Mouse (Mus musculus) spleen, postnatal 4 days (tissue): ENCODE results near the gene Zfp524.

Experiments
- DNase-seq, 2 experiments: peaks; one replicate each; pipeline ENCODE4 v3.0.0; 2022; ENCODE audit warnings: low spot score in 2 of 2

Gene Zfp524

DNA sequence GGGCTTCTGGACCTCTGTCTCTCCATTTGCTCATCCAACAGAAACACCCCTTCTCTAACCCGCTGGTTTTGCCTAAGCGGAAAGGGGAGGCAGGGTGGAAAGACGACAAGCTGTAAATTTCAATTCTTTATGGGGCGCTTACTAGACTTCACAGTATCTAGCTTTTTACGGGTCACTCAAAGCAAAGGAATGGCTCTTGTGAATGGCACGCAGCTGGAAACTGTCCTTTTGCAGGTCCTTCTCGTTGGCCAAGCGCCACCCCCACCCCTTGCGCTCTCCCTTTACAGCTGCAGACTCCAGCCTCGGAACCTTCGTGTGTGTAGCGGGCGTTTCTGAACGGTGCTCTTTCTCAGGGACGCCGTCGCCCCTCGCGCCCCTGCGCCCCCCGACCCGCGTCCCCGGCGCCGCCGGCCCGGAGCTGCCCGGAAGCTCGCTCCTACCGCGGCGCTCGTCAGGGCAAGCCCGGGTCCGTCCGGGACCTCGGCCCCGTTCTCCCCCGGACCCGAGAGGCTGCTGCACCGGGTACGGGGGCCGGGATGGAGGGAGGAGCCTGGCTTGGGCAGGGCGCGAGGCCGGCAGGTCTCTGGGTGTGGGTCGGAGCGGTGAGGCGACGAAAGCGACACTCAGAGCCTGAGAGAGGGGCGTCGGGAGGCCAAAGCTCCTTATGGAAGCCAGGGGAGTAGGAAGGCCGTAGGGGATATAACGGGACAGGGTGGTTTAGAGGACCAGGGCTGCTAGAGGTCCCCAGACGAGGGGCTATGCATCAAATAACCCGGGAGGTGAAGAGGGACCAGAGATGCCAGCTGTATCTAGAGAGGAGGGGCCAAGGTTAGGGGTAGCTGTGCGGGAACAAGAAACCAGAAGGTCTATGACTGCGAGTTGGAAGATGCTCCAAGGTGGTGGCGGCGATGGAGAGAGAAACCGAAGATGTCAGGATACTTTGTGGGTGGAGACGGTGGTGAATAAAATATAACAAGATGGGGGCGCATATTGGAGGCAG lies 37.3 kb downstream of the Zfp524 start, which contains the start of gene Zfp580:
Gene Zfp580 (plus strand): TSS at position 346 of the 1,000 bp plus-strand sequence.
- DNase-seq, result peak; percentile 55 to 81

DNA sequence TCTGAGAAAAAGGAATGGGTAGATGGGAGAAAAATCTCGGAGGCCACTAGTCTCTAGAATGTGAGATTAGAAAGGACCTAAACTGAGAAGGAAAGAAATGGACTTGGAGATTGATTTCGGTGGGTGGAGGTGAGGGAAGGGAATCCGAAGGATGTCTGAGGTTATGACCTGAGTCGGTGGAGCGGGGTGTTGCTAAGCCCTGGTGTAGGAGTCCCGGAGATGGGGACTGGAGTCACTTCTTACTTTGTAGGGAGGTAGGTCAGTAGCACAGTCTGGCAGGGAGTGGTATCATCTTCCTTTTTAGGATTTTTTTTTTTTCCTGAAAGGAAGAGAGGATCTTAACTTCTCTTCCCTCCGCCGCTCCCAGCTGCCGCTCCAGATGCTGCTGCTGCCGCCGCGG lies 38.2 kb downstream of the Zfp524 start:
- no peak for DNase-seq

DNA sequence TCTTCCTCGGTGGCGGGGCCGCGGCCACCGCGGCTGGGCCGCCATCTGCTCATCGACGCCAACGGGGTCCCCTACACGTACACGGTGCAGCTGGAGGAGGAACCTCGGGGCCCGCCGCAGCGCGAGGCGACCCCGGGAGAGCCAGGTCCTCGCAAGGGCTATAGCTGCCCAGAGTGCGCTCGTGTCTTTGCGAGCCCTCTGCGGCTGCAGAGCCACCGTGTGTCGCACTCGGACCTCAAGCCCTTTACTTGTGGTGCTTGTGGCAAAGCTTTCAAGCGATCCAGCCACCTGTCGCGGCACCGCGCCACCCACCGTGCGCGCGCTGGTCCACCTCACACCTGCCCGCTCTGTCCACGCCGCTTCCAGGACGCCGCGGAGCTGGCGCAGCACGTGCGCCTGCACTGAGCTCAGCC lies 38.7 kb downstream of the Zfp524 start:
- DNase-seq, result no peak

DNA sequence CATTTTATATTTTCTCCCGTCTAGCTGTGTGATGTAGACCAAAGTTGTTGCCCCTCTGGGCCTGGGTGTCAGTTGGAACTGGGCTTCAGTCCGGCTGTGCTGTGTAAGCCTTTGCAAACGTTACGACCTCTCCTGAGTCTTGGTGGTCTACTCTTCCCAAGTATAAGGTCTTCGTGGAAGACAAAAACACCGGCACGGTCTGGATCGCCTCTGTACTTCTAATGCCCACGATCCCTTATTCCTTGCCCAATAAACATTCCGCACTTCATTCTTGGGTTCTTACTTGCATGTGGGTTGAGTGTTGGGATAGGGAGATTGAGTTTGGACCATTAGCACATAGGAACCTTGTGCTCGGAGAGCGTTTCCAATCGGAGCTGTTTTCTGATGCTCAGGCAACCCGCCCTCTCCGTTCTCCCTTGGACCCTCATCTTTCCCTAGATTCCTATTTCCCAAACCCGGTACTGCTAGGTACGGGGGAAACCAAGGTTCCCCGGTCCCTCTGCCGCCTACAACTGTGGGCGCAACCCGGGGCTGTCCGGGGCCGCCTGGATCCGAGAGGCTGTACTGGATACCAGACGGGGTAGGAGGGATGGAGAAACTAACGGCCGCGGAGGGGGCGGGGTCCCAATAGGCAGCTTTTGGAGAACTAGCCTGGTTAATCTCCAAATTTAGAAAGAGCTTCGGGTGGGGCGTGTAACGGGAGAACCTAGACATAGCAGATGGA lies 39.4 kb downstream of the Zfp524 start:
- DNase-seq, result no peak

- no peak for DNase-seq
Observed at GRCm38 (mm10) chr7:5056651-5057263, 42.5 kb downstream of the Zfp524 start.

DNA sequence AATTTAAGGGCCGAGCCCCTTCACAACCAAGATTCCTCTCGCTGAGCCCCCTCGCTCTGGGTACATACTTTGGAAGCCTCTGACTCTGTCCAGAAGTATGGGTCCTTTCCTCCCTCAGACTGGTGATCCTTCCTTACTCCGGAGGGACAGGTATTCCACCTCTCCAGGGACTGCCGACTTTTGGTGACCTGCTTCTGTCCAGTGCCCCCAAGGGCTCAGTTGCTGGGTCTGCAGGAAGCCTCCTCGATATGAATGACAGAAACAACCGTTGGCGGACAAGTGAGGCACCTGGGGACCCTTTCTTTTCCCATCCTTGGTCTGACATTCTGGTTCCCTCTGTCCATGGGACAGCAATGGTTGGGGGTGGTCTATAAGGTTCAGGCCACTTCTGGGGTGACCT lies 43.2 kb downstream of the Zfp524 start:
- no peak for DNase-seq

DNA sequence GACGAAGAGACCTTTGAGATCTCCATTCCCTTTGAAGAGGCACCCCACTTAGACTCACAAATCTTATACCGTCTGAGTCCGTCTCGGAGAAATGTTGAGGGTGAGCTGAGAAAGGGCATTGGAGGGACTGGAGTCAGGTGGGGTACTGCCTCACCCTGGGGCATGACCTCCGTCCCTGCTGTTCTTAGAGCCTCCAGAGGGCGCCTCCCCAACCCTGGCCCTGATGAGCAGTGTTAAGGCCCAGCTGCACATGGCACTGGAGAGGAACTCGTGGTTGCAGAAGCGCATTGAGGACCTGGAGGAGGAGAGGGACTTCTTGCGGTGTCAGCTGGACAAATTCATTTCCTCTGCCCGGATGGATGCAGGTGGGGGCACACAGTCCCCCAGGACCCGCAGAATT lies 43.6 kb downstream of the Zfp524 start:
- peak in 1 of 2 experiments; percentile 74 for DNase-seq

GRCm38 (mm10) chr7:5058631-5059030 lies 44.4 kb downstream of the Zfp524 start:
- no peak for DNase-seq

GRCm38 (mm10) chr7:5059421-5059820 lies 45.2 kb downstream of the Zfp524 start:
- DNase-seq, result no peak

DNA sequence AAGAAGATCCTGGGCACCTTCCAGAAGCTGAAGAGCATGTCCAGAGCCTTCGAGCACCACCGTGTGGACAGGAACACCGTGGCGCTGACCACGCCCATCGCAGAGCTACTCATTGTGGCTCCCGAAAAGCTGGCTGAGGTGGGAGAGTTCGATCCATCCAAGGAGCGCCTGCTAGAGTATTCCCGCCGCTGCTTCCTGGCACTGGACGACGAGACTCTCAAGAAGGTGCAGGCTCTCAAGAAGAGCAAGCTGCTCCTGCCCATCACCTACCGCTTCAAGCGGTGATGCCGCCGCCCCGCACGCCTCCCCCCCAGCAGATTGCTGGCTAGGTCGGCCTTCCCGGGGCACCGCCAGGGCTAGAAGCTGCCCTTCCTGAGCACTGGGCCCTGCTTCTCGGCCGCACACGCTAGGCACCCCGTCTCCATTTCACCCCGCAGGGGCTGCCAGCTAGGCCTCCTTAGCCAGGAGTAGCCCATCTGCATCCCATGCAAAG lies 46.1 kb downstream of the Zfp524 start:
- peak; percentile 79 to 89 for DNase-seq

DNA sequence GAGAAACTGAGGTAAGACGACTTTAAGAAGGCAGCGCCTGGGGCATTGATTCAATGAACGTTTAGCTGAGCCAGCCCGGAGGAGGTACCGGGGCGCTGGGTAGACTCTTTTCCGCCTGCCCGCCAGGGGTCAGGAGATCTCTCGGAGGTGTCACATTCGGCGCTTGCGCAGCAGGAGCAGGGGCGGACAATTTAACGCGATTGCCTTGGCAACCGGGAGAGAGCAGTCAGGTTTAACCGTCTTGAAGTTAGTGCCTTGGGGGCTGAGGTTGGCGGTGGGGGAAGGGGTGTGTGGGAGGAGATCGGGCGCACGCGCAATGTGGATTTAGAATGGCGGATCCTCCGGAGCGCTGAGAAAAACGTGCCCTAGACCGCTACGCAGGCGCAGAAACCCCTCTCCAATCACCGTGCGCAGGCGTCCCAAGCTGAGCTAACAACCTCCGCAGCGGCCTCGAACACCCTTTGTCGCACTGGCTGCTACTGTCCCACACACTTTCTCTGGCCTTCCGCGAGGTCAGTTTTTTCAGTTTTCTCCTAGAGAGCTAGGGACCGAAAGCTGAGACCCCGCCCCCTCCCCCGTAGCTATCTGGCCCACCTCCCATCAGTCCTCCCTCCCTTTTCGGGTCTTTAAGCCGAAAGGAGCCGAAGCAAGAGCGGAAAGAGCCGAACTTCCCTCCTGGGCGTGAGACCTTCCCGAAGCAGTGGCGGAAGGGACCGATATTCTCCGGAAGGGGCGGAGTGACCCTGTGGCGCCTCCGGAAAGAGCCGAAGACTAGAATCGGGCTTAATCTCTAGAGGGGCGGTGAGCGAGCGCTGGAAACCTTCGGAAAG lies 46.9 kb downstream of the Zfp524 start:
- peak; percentile 95 to 96 for DNase-seq

- peak; percentile 95 to 99 for DNase-seq
Observed at GRCm38 (mm10) chr7:5061774-5062359, 47.7 kb downstream of the Zfp524 start, which contains the start of gene U2af2. Gene U2af2 (plus strand): TSS chr7:5062143.

DNA sequence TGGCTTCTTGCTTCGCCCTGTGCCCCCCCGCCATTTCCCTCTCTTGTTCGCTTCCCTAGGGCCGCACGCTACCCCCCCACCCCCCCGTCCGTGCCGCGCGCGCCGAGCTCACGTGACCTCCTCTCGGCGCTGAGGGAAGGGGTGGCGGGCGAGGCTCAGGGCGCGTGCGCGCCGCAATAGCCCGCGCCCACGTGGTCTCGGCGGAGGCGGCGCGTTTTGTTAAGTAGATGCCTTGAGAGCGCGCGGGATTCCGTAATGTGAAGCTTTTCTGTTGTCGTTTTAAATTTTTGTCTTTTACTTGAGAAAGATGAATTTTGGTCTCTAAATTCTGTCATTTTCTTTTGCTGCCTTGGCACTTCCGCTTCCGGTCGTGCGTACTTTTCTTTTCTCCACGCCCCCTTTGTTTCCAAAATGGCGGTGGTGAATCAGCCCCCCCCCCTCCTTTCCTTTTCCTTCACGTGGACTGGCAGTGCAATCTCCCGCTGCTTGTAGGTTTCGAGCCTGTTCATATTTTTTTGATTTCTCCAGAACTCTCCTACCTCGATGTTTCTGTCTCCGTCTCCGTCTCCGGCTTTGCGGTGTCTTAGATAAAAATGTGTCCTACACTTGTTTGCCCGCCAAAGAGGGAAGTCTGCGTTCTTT lies 48.3 kb downstream of the Zfp524 start:
- DNase-seq, result peak in 1 of 2 experiments; percentile 59

DNA sequence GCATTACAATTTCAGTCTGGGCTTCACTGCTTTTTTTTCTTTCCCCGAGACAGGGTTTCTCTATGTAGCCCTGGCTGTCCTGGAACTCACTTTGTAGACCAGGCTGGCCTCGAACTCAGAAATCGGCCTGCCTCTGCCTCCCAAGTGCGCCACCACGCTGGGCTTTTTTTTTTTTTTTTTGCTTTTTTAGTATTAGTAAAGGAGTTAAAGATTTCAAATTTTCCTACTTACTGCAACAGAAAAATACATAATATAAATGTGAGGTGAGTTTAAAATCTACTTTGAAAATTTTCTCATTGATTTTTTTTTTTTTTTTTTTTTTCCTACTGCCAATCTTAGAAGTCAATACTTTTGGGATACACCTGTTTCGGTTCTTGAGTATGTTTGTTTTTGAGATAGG lies 50.7 kb downstream of the Zfp524 start:
- DNase-seq, result no peak
